Mouse (Mus musculus): ENCODE data around the gene G0s2. TPM values are rescaled to one million over a fixed set of nuclear protein-coding genes. Genes with fewer than 3 reads are reported as not detected.
"Not testable (repeated sequence)": the region's sequence is repeated elsewhere in the genome, so short reads cannot be mapped to it uniquely, and the experiment has no call there.

The G0s2 gene
- total RNA-seq, 2 experiments from 2014 or later: not detected

- ATAC-seq (replicated peaks; ENCODE audit: low FRiP score, low TSS enrichment, poor library complexity, severe bottlenecking): no peak
Measured at GRCm38 (mm10) chr1:193290686-193291085, 17.7 kb upstream of the G0s2 start.

DNA sequence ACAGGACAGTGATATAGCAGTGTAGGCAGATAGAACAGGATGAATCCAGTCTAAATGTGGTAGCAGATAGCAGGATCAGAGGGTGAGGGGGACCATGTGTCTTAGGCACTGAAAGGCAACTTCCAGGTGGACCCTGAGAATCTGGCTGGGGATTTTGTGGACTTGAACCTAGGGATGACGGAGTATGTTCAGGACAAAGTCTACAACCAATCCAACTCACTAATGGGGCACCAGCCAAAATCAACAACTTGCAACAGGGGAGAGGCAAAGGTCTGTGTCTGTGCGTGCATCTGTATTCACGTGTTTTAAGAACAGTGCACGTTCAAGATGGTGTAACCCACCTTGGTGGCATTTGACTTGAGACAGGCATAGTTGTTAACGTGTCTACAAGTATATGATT lies 16.9 kb upstream of the G0s2 start:
- no peak for ATAC-seq (replicated peaks; ENCODE audit: low FRiP score, low TSS enrichment, poor library complexity, severe bottlenecking)

DNA sequence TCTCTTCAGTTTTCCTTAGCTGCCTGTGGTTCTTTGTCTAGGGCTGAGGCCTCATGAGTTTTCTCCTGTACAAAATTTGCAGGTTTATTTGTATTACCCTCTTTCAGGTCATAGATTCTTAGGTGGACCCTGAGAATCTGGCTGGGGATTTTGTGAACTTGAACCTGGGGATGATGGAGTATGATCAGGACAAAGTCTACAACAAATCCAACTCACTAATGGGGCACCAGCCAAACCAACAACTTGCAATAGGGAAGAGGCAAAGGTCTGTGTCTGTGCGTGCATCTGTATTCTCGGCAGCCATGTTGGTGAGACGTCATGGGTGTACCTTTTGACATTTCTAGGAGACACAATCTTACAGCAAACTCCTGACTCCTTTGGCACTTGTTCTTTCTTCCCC lies 16.1 kb upstream of the G0s2 start:
- no peak for ATAC-seq (replicated peaks; ENCODE audit: low FRiP score, low TSS enrichment, poor library complexity, severe bottlenecking)

DNA sequence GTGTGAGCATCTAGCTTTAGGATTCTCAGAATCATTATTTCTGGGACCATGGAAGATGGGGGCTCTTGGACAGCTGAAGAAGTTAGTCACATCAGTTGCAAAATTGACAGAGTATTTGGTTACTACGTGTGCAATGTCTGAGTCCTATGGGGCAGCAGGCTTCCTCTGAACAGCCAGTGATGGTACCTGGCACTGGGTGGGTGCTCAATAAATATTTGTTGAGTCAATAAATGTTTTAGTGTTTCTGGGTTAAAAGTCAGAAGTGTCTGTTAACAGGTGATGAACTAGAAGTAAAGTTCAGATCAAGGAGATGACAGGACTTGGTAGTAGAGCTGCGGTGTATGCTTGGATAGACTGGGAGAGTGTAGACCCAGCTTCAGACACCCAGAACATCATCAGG lies 14.6 kb upstream of the G0s2 start:
- ATAC-seq (replicated peaks; ENCODE audit: low FRiP score, low TSS enrichment, poor library complexity, severe bottlenecking): no peak

DNA sequence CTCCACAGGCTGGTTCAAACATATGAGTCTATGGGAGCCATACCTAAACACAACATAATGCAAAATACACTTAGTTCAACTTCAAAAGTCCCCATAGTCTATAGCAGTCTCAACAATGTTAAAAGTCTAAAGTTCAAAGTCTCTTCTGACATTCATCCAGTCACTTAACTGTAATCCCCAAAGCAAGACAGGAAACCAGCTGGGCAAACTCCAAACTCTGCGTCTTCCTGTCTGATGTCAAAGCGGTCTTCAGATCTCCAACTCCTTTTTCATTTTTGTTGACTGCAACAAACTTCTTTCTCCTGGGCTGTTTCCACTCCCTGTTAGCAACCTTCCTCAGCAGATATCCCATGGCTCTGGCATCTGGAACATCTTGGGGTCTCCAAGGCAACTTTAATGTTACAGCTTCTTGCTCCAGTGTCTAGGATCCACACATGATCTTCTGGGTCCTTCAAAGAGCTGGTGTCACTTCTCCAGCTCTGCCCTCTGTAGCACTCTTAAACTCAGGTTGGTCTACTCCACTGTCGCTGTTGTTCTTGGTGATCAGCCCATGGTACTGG lies 12.8 kb upstream of the G0s2 start:
- ATAC-seq (replicated peaks; ENCODE audit: low FRiP score, low TSS enrichment, poor library complexity, severe bottlenecking): not testable (repeated sequence)

GRCm38 (mm10) chr1:193284228-193284779 lies 11.3 kb upstream of the G0s2 start:
- ATAC-seq (replicated peaks; ENCODE audit: low FRiP score, low TSS enrichment, poor library complexity, severe bottlenecking): no peak

GRCm38 (mm10) chr1:193281344-193281743 lies 8.3 kb upstream of the G0s2 start:
- no peak for ATAC-seq (replicated peaks; ENCODE audit: low FRiP score, low TSS enrichment, poor library complexity, severe bottlenecking)

DNA sequence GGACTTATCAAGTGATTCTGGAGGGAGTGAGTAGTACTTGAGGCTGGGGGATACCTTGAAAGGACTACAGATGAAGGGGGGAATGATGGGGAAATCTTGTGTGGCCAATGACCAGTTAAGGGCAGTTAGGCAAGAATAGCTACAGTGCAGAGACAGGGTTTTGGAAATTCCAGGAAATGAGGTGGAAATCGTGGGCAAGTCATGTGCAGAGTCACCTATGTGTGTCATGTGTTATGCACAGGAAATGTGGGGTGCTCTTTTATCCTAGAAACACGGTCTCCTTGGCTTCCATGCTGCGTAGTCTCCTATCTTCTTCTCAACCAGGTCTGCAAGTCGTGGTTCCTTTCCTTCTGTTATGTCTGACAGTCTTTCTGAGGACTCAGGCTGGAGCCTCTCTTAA lies 6.5 kb upstream of the G0s2 start:
- no peak for ATAC-seq (replicated peaks; ENCODE audit: low FRiP score, low TSS enrichment, poor library complexity, severe bottlenecking)

GRCm38 (mm10) chr1:193278414-193279045 lies 5.5 kb upstream of the G0s2 start:
- ATAC-seq (replicated peaks; ENCODE audit: low FRiP score, low TSS enrichment, poor library complexity, severe bottlenecking): no peak

GRCm38 (mm10) chr1:193274407-193275071 lies 1.5 kb upstream of the G0s2 start:
- no peak for ATAC-seq (replicated peaks; ENCODE audit: low FRiP score, low TSS enrichment, poor library complexity, severe bottlenecking)

DNA sequence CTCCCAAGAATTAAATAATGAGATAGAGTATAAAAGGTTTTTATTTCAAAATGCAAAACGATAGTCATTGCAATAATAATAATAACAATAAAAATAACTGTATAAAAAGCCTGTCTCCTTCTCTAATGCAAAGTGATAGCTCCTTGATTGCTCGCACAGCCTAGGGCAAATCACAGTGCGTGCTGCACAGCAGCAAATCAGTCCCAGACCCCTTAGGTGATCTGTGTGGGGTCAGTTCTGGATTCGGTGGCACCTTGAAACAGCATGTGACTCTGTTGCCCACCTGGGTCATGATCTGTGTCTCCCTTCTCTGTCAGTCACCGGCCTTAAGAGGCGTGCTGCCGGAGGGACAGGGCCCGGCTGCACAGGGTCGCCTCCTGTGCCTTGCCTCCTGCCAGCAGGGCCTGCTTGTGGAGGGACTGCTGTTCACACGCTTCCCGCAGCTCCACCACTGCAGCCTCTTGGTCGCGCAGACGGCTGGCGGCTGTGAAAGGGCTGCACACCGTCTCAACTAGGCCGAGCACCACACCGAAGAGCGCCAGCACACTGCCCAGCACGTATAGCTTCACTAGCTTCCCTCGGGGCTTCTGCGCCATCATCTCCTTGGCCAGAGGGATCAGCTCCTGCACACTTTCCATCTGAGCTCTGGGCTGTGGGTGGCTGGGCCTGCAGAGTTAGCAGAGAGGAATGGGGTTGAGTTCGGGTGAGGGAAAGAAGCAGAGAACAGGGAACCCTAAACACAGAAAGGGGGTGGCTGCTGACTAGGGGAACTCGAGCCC lies 691 bp downstream of the G0s2 start:
- ATAC-seq (replicated peaks; ENCODE audit: low FRiP score, low TSS enrichment, poor library complexity, severe bottlenecking): peak; percentile 19; the same call in 1 of the 2 replicates

DNA sequence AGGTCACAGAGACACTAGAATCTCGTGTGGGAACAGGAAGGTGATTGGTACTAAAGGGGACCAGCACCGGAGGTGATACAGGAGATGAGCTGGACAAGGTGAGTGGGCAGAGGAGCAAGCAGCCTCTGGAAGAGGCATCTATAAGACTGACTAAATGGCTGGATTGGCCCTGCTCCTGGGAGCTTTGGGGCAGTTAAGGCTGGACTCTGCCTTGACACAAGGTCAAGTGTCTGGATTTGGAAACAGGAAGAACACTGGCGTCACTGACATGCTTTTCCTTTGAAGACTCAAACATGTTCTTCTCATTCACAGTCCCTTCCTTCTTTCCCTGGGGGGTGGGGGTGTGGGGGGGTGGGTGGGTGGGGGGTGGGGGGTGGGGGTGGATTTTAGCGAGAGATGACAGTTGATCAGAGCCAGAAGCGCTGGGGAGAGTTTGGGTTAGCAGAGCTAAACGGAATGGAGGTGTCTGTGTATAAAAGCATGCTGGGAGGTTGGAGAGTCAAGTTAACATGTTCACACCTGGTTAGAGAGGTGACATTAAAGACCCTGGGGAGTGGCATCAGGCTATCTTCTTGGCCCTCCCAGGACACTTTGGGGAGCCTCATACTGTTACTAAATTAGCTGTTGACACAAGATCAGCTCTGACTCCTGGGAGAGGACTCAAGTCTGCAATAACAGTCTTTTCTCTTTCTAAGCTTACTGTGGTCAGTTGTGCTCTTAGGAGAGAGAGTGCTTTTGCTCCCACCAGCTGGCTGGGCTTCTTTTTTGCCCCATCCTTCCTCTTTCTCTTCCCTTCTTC lies 1.9 kb downstream of the G0s2 start:
- ATAC-seq (replicated peaks; ENCODE audit: low FRiP score, low TSS enrichment, poor library complexity, severe bottlenecking): no peak

- no peak for ATAC-seq (replicated peaks; ENCODE audit: low FRiP score, low TSS enrichment, poor library complexity, severe bottlenecking)
Measured at GRCm38 (mm10) chr1:193265734-193266133, 7.3 kb downstream of the G0s2 start.

- peak; percentile 52; the same call in 1 of the 2 replicates for ATAC-seq (replicated peaks; ENCODE audit: low FRiP score, low TSS enrichment, poor library complexity, severe bottlenecking)
Measured at GRCm38 (mm10) chr1:193263955-193264598, 8.9 kb downstream of the G0s2 start, which contains the start of gene Hsd11b1. TSS of gene Hsd11b1 (minus strand) at chr1:193264075.

DNA sequence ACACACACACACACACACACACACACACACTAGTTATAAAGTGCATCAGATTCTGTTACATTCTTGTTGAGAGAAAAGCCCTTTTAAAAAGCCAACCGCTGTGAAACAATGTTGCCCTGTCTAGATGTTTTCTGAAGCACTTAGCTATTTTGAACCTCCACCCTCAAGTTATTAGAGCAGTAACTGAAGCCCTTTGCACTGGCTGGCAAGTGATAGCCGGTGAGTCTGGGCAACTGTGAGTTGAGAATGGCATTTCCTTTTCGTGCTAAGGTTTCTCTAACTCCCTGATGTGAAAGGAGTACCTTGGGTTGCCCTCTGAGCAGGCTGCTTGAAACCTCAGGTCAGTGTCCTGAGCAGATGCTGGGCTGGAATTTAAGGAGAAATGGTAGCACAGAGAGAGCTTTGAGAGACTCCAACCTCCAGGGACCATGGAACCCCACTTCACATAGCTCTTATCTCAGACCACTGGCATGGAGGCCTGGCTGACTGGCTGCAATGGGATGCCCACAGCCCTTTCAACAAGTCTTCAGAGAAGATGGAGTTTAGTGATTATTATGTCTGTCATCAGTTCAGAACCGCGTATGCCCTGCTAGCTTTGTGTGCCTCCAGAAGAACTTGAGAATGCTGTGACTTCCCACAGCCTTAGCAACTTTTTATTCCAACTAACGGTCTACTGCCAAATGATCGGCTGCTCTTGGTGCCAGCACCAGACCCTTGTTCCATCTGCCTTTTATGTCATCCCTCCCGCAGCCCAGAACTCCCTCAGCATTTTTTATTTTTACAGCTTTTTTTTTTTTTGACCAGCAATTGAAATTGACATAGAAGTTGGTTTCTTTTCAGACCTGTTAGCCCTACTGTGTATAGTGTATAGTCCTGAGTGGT lies 9.8 kb downstream of the G0s2 start:
- peak; percentile 40 for ATAC-seq (replicated peaks; ENCODE audit: low FRiP score, low TSS enrichment, poor library complexity, severe bottlenecking)

DNA sequence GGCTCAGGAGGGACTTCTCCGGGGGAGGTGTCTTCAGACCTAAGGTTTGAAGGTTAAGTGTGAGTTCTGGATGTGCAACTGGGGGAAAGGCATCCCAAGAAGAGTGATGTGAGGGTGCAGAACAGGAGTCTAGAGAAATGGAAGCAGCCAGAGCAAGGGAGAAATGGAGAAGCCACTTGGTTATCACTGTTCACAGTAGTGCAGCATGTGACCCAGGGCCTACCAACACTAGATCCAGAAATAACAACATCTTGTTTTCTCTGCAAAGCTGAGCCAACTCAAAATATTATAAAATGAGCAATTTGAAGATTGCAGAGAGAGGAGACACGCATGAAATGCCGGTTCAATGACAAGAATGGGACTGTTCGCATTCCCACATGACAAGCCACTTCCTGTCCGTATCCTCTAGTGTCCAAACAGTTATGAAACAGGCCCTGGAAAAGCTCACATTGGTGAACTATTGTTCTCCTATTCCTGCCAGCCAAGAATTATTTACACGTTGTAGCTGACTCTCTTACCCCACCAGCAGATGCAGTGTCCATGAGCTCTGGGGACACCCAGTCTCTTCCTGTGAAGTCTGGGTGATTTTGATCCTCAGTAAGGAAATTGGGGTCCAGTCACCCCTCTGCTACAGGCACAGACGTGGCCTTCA lies 11.0 kb downstream of the G0s2 start:
- no peak for ATAC-seq (replicated peaks; ENCODE audit: low FRiP score, low TSS enrichment, poor library complexity, severe bottlenecking)

GRCm38 (mm10) chr1:193259559-193259958 lies 13.5 kb downstream of the G0s2 start:
- ATAC-seq (replicated peaks; ENCODE audit: low FRiP score, low TSS enrichment, poor library complexity, severe bottlenecking): no peak
